Mouse (Mus musculus): ENCODE measurements around the gene Rpl18a. TPM values are rescaled to one million over a fixed set of nuclear protein-coding genes. Genes with fewer than 3 reads are reported as not detected.

Gene Rpl18a
- total RNA-seq, 4 experiments from 2014 or later = 935 to 1,159 (median 1,025) TPM

DNA sequence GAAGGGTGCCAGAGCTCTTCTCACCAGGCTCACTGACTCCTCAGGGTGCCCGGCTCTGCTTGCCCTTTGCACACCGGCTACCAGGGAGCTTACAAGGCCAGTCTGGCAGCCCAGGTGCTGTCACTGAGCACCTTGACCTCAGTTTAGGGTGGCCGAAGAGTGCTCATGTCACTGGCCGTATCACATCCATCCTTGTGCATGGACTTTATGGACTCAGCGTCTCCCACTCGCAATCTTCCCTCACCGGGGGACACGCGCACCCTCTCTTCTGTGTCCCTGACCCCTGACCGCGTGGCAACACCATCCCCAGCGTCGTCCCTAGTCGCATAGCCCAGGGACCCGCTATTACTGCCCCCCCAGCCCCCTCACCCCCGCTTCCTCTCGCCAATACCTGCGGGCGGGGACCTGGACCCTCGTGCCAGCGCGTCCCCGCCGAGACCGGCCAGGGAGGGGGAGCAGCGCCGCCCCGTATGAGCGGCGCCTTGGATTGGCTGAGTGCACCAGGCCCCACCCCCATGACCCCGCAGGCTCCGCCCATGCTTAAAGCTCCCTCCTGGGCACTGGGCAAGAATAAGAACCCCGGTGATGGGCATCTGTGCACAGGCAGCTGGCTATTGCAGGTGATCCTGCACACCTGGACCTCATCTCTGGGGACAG, 40.5 kb downstream of the Rpl18a start:
- peak; percentile 69 to 76 for DNase-seq (ENCODE audit: low spot score in 2 of 2)

DNA sequence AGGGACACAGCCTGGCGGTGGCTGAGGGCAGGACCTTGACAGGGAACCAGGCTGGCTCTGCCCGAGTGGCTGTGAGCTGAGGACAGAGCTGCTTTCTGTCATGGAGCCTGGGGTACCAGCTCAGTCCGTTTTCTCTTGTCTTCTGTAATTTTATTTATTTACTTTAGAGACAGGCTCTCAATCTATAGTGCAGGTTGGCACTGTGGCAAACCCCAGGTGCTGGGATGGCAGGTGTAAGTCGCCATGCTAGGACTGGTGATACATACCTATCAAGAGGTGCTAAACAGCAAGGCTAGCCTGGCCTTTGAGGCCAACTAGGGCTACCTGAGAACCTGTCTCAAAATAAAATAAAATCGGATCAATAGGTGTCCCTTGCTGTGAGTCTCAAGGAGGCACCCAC, 41.2 kb downstream of the Rpl18a start:
- no peak for DNase-seq (ENCODE audit: low spot score in 2 of 2)

- DNase-seq (ENCODE audit: low spot score in 2 of 2) = no peak
These were observed 43.3 kb downstream of the Rpl18a start for GRCm38 (mm10) chr8:70853863-70854262.

- DNase-seq (ENCODE audit: low spot score in 2 of 2) = no peak
These were observed 44.5 kb downstream of the Rpl18a start for GRCm38 (mm10) chr8:70852595-70853231.

DNA sequence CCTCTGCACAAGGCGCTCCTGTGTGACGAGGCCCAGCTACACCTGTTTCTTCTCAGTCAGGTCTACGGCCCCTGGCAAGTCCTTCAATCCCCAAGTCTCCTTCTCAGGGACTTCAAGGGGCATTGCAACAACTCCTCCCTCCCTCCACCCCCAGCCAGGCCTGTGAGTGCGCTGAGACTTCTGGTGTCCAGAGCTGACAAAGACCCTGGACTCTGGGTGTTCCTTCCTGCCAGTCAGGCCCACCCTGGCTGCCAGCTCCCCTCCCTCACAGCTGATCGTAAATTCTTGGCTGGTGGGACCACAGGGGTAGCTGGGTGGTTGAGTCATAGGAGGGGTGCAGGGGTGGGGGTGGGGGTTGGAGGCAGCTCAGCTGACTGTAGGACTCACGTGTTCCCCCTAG, 45.4 kb downstream of the Rpl18a start:
- DNase-seq (ENCODE audit: low spot score in 2 of 2) = no peak

DNA sequence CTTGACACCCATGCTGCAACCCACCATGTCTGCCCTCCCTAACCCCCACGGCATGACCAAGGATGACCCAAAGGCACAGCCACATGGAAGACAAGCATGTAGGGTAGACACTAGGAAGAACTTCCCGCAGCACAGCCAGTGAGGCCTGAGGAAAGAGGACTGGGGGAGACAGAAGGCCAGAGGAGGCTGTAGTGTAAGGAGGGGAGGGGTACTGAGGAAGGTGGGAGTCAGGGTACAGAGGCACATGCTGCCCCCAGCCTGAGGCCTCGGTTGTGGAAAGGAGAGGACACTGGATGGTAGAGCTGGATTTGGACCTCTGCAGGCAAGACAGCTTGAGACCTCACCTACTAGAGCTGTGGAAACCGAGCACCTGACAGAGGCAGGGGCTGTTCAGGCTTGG, 46.3 kb downstream of the Rpl18a start:
- DNase-seq (ENCODE audit: low spot score in 2 of 2) = no peak

DNA sequence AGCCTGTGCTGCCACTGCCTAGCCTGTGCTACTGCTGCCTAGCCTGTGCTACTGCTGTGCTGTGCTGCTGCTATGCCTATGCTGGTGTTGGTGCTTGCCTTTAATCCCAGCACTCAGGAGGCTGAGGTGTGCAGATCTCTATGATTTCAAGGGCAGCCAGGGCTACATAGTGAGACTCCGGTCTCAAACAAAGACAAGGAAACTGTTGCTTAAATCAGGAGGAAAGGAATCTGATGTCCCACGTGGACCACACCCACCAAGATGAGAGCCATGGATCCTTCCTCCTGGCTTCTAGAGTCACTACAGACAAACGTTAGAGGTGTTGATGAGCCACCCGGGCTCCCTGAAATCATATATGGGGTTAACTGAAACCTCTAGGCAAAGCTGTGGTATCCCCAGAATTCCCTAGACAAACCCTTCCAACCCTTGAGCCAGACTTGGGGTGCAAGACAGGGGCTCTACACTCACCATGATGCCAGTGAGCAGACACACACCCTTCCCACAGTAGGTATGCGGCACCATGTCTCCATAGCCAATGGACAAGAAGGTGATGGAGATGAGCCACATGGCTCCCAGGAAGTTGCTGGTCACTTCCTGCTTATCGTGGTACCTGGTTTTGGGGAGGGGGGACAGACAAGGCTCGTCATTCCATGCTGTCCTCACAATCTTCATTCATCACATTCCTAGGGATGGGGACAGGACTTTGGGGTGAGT, 46.9 kb downstream of the Rpl18a start:
- no peak for DNase-seq (ENCODE audit: low spot score in 2 of 2)

DNA sequence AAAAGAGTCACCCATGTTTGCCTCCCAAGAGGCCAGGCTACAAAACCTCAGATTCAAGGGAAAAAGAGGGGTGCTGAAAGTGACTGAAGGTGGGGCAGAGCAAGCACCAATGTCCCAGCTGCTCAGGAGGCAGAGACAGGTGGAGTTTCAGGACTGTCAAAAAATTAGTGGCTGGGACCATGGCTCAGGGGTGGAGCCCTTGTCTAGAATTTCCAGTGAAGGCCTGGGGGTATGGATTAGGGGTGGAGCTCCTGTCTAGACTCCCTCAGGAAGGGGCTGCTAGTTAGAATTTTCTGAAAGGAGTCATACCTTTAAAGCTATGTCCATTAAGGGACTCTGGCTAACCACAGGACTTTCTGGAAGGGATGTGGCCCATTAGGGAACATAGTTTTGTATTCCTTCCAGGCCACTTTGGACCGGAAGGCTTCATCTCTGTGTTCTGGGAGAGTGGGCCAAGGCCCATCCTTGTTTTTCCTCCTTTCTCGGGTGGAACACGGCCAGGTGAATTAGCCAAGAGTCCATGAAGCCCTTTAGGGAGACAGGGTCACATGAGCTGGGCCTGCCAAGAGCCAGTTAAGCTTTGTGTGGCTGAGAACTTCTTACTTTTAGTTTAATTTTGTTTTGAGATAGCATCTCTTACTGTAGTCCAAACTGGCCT, 47.8 kb downstream of the Rpl18a start:
- DNase-seq (ENCODE audit: low spot score in 2 of 2) = peak; percentile 67 to 75

GRCm38 (mm10) chr8:70846371-70847154, 50.6 kb downstream of the Rpl18a start:
- no peak for DNase-seq (ENCODE audit: low spot score in 2 of 2)

- DNase-seq (ENCODE audit: low spot score in 2 of 2) = no peak
These were observed 52.1 kb downstream of the Rpl18a start for GRCm38 (mm10) chr8:70845108-70845507.

Small RNA genes lying within 50 kb of the gene (microRNA-seq; reads per million reads assigned to microRNA genes)
- gene Mir1969 (not detected), gene Mir7067 (not detected)

Other genes starting within 250 kb of the Rpl18a start
- gene Pgpep1, start 237.0 kb downstream of the Rpl18a start, total RNA-seq (2022) = 10 to 100 TPM; 13.6 to 19.0 (median 15.7) TPM
- 10 to 100 TPM; 64.4 to 75.4 (median 70.3) TPM for gene Lsm4, start 224.2 kb downstream of the Rpl18a start, total RNA-seq (2022)
- gene Jund, start 198.5 kb downstream of the Rpl18a start, total RNA-seq (2022) = 10 to 100 TPM; 31.9 to 42.0 (median 38.3) TPM
- gene Iqcn, start 194.0 kb downstream of the Rpl18a start, total RNA-seq (2022) = not detected
- gene Gm3336, start 178.9 kb downstream of the Rpl18a start, total RNA-seq (2022) = not detected
- gene Pde4c, start 173.7 kb downstream of the Rpl18a start, total RNA-seq (2022) = 1 to 10 TPM in 2 of 4 experiments, under 1 TPM in 2; 0.65 to 2.3 (median 1.1) TPM
- 10 to 100 TPM; 28.5 to 34.0 (median 32.3) TPM for gene Rab3a, start 142.7 kb downstream of the Rpl18a start, total RNA-seq (2022)
- gene Mpv17l2, start 136.5 kb downstream of the Rpl18a start, total RNA-seq (2022) = 10 to 100 TPM; 19.7 to 24.6 (median 22.2) TPM
- gene Pik3r2, start 120.7 kb downstream of the Rpl18a start, total RNA-seq (2022) = 10 to 100 TPM; 14.5 to 17.4 (median 16.0) TPM
- gene Mast3, start 92.4 kb downstream of the Rpl18a start, total RNA-seq (2022) = 1 to 10 TPM; 1.7 to 4.5 (median 2.4) TPM
- gene Il12rb1, start 89.0 kb downstream of the Rpl18a start, total RNA-seq (2022) = not detected
- 100 to 1,000 TPM in 1 of 4 experiments, 10 to 100 TPM in 3; 38.9 to 177 (median 68.9) TPM for gene Arrdc2, start 57.7 kb downstream of the Rpl18a start, total RNA-seq (2022)
- gene Kcnn1, start 34.2 kb downstream of the Rpl18a start, total RNA-seq (2022) = 10 to 100 TPM; 18.0 to 21.5 (median 20.5) TPM
- 10 to 100 TPM; 61.7 to 77.8 (median 67.5) TPM for gene Ccdc124, start 23.5 kb downstream of the Rpl18a start, total RNA-seq (2022)
- gene Slc5a5, start 4.7 kb downstream of the Rpl18a start, total RNA-seq (2022) = not detected
- 10 to 100 TPM in 3 of 4 experiments, 1 to 10 TPM in 1; 9.2 to 15.9 (median 13.7) TPM for gene Map1s, start 8.5 kb upstream of the Rpl18a start, total RNA-seq (2022)